Mouse (Mus musculus) heart, embryonic 16.5 days (tissue): ENCODE data around the gene Nup93. TPM values are rescaled to one million over a fixed set of nuclear protein-coding genes. Genes with fewer than 3 reads are reported as not detected.

ENCODE experiments used
- ATAC-seq: fragments of 200-750 bp; cut with Nextera tagmentation; replicated peaks from 2 replicates; pipeline ENCODE4 v1.8.0; 2017; ENCODE audit warnings: moderate number of reproducible peaks; ENCODE audit not compliant: insufficient read depth, low FRiP score; ENCODE audit errors: extremely low read depth
- H3K27ac ChIP-seq: fragments of 300-500 bp; sonication (generic); 2 replicates; pipeline ENCODE4 v1.5.1; 2014; ENCODE audit warnings: mild to moderate bottlenecking, low read length, control low read depth, moderate library complexity
- H3K27me3 ChIP-seq: fragments of 300-500 bp; sonication (generic); 2 replicates; pipeline ENCODE4 v1.6.1; 2014; ENCODE audit warnings: low read length, mixed read lengths; ENCODE audit not compliant: control insufficient read depth, insufficient read depth
- H3K36me3 ChIP-seq: fragments of 300-500 bp; sonication (generic); 2 replicates; pipeline ENCODE4 v1.6.1; 2014; ENCODE audit not compliant: control insufficient read depth, insufficient read depth
- H3K4me1 ChIP-seq: fragments of 300-500 bp; sonication (generic); 2 replicates; pipeline ENCODE4 v1.6.1; 2014; ENCODE audit warnings: low read length, mixed read lengths; ENCODE audit not compliant: control insufficient read depth, insufficient read depth
- H3K4me2 ChIP-seq: fragments of 300-500 bp; sonication (generic); 2 replicates; pipeline ENCODE4 v1.6.1; 2014; ENCODE audit warnings: low read depth, mild to moderate bottlenecking, control low read depth, low read length
- H3K4me3 ChIP-seq: fragments of 300-500 bp; sonication (generic); 2 replicates; pipeline ENCODE4 v1.5.1; 2014; ENCODE audit warnings: mild to moderate bottlenecking, control low read depth, low read length
- H3K9ac ChIP-seq: fragments of 300-500 bp; sonication (generic); 2 replicates; pipeline ENCODE4 v1.6.1; 2014; ENCODE audit warnings: low read length, control low read depth
- H3K9me3 ChIP-seq: fragments of 300-500 bp; sonication (generic); replicated peaks from 2 replicates; pipeline ENCODE4 v1.6.1; 2016; ENCODE audit warnings: low read length; ENCODE audit not compliant: control insufficient read depth
- WGBS: fragments of 180-500 bp; shearing (Covaris S2); extraction: QIAGEN DNeasy Blood & Tissue Kit; methylation state at CpG from one replicate; pipeline ENCODE4 v1.1.7; 2014; 5-methylcytosine and 5-hydroxymethylcytosine counted together
- polyA plus RNA-seq: library from polyadenylated mRNA; unstranded; fragments of >200 nt; fragmentation: Nextera tagmentation; extraction: Ambion mirVana; gene quantifications from 2 replicates; pipeline ENCODE4 v1.2.1, GENCODE M21; 2015

The Nup93 gene
- polyA plus RNA-seq, 1 experiment from 2014 or later = 60.3 TPM

DNA sequence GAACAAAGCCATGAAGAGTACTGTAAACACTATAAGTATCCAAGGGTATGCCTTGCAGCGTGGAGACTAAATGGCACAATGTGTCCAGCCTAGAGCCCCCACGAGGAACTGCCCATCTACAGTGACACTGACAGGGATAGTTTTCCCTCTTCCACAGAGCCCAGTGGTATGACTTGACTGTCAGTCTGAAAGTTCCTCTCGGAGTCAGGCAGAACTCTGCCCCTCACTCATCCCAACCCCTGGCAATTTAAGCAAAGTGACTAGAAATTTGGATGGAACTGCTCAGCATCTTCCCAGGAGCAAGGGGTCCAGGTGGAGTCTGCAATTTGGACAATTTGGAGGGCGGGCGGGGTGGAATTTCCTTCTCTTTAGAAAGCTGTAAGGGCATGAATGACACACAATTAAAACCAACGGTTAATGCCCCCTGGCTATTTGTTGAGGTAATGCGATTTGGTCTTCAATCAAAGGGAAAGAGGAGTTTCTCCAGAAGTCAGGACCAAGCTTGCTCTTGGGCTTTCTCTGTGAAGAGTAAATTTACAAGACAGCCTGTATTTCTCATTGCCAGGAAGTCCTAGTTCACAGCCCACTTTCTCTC is 39.6 kb upstream of the Nup93 start:
- Histone ChIP-seq H3K36me3 (no peaks in the 10 kb centered on the region), H3K9me3 (no peaks in the 10 kb centered on the region), H3K4me2 (no peak overlapping the region), H3K27ac (no peak overlapping the region), H3K4me1 (peaks cover 20% of the 10 kb centered on the region), H3K9ac (no peak overlapping the region), H3K27me3 (peaks cover 41% of the 10 kb centered on the region), H3K4me3 (no peak overlapping the region)
- WGBS = 43% methylated on average over 7 of the region's 7 CpGs
- no peak for ATAC-seq

DNA sequence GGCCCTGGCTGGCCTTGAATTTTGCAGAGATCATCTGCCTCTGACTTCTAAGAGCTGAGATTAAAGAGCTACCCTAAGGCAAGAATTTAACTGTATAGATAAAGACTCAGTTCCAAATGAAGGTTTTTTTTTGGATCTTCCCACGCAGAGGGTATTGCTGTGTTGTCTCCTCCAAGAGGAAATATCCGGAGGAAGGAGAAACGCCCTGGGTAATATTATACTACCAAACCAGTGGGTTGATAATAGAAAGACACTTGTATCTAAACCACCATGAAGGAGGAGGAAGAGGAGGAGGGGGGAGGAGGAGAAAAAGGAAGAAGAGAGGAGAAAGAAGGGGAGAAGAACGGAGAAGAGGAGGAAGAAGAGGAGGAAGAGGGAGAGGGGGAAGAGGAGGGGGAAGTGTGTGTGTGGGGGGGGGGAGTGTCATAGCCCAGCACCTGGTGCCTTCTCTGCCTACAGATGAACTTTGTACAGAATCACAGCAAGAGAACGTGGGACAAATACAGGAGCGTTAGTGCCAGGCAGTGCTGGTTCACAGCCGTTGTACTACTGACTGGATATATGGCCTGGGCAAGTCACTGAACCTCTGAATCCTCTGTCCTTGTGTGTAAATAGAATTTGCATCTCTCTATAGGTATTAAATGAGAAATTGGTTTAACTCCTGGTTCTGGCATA is 36.5 kb upstream of the Nup93 start:
- Histone ChIP-seq H3K4me2 (no peak overlapping the region; the same call in 1 of the 2 replicates), H3K4me1 (peaks cover 17% of the 10 kb centered on the region), H3K27me3 (peaks cover 23% of the 10 kb centered on the region), H3K4me3 (no peak overlapping the region), H3K9me3 (no peaks in the 10 kb centered on the region), H3K27ac (peak overlapping the region; percentile 95; the same call in 1 of the 2 replicates), H3K9ac (no peak overlapping the region), H3K36me3 (no peaks in the 10 kb centered on the region)
- ATAC-seq = no peak
- WGBS = 71% methylated on average over 7 of the region's 7 CpGs

DNA sequence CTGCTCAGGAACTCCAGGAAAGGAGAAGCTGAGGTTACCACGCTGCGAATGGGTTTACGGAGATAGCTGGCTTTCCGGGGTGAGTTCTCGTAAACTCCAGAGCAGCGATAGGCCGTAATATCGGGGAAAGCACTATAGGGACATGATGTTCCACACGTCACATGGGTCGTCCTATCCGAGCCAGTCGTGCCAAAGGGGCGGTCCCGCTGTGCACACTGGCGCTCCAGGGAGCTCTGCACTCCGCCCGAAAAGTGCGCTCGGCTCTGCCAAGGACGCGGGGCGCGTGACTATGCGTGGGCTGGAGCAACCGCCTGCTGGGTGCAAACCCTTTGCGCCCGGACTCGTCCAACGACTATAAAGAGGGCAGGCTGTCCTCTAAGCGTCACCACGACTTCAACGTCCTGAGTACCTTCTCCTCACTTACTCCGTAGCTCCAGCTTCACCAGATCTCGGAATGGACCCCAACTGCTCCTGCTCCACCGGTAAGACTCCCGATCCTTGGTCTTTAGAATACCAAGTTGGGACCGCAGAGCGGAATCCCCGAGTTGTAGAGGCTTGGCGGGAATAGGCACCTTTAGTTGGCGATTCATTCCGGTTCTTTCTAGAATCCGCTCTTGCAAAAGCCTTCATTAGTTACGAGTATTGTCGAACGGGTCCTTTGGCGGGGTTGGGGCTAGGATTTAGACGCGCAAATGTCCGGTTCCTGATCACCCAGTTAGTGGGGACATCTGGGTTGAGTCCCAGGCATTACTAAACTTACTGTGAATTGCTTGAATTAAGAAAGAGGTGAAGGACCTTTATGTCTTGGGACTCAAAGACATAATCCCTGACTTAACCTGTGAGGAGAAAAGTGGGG is 35.3 kb upstream of the Nup93 start, which contains the start of gene Mt1:
TSS of gene Mt1 (plus strand) at position 226 of the 856 bp plus-strand sequence.
- peak within 1 kb of the TSS; percentile 95 for H3K27ac ChIP-seq
- peaks cover 24% of the 10 kb centered on the region for H3K4me1 ChIP-seq
- H3K9ac ChIP-seq = peak within 1 kb of the TSS; percentile 89
- H3K9me3 ChIP-seq = no peaks in the 10 kb centered on the region
- H3K4me2 ChIP-seq = peak within 1 kb of the TSS; percentile 80
- peak within 1 kb of the TSS; percentile 72 for H3K4me3 ChIP-seq
- no peaks in the 10 kb centered on the region for H3K36me3 ChIP-seq
- under 1% methylated on average over 50 of the region's 50 CpGs for WGBS
- H3K27me3 ChIP-seq = peaks cover 22% of the 10 kb centered on the region
- peak; percentile 92 for ATAC-seq

DNA sequence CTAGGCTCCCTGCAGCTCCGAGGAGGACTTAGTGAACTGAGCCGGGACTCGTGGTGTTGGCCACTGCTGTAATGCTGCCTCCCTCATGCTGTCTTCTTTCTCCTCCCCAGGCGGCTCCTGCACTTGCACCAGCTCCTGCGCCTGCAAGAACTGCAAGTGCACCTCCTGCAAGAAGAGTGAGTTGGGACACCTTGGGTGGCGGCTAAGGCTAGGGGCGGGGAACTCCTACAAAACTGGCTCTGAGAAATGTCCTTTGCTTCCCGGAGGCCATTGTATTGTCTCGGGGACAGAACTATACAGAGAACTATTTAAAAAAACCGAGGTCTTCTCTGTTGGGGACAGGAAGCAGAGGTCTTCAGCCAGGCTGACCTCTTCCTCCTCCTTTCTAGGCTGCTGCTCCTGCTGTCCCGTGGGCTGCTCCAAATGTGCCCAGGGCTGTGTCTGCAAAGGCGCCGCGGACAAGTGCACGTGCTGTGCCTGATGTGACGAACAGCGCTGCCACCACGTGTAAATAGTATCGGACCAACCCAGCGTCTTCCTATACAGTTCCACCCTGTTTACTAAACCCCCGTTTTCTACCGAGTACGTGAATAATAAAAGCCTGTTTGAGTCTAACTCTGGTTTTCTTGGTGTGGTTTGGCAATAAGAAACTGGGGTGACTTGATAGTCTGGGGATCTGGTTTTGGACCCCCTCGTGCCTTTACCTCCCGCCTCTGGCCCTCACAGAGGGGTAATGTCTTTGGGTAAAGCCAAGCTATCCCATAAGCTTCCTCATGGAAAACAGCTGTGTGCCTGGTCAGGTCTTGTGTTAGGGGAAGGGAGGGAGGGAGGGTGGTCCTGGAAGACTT is 34.4 kb upstream of the Nup93 start:
- Histone ChIP-seq H3K27me3 (peaks cover 22% of the 10 kb centered on the region), H3K4me1 (peaks cover 24% of the 10 kb centered on the region), H3K9ac (peak overlapping the region; percentile 89), H3K9me3 (no peaks in the 10 kb centered on the region), H3K36me3 (no peaks in the 10 kb centered on the region), H3K27ac (peak overlapping the region; percentile 95), H3K4me3 (peak overlapping the region; percentile 72), H3K4me2 (peak overlapping the region; percentile 80)
- ATAC-seq = no peak
- WGBS = 8% methylated on average over 25 of the region's 25 CpGs

DNA sequence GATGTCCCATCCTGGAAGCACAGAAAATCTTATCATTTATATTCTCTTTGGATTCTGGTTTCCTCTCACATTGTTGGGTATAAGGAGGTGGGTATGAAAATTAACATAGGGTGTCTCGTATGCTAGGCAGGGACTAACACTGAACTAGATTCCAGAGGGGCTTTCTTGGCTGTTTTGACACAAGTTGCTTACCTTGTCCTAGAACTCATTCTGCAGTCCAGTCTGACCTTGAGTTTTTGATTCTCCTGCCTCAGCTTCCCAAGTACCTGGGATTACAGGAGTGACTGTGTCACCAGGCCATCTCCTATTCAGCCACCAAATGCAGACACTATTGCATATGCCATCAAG is 33.8 kb upstream of the Nup93 start:
- Histone ChIP-seq H3K9ac (peak overlapping the region; percentile 89), H3K27ac (peak overlapping the region; percentile 95)
- WGBS = 88% methylated on average over 1 of the region's 1 CpGs

DNA sequence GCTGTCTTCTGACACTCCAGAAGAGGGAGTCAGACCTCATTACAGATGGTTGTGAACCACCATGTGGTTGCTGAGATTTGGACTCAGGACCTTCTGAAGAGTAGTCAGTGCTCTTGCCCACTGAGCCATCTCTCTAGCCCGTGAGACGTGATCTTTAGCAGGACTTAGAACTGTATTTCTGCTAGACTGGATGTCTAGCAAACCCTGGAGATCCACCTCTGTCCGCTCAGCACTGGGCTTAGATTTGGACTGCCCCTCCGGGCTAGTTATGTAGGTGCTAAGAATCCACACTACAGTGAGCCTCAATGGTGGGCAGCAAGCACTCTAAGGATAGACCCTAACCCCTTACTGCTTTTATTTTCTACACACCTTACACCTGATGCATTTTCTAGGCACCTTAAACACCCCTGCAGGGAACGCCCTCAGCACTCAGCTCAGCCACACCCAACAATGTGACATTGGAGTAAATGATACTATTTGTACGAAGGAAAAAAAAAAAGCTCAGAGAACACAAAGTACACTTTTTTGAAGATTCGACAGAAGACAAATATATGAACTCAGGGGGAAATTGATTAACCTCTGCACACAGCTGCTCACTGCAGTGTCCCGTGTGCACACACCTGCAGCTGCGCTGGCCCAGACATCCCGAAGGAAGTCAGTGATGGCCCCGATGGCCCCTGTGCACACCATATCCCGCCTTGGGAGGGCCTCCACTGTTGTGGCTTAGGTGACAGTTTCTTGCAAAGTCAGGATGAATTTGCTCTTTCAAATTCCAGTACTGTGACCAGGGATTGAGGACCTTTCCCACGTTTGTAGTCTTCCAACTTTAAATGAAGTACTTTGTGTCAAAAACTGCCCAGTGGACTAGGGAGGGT is 32.1 kb upstream of the Nup93 start:
- H3K4me3 ChIP-seq = peak overlapping the region; percentile 48
- no peaks in the 10 kb centered on the region for H3K9me3 ChIP-seq
- H3K36me3 ChIP-seq = no peaks in the 10 kb centered on the region
- peak overlapping the region; percentile 61 for H3K9ac ChIP-seq
- H3K27me3 ChIP-seq = peaks cover 11% of the 10 kb centered on the region; the same call in 1 of the 2 replicates
- ATAC-seq = no peak
- H3K4me1 ChIP-seq = peaks cover 27% of the 10 kb centered on the region
- H3K27ac ChIP-seq = 0 out of 2 replicates have a peak overlapping the region, but pooled peaks have one; percentile 38
- peak overlapping the region; percentile 61 for H3K4me2 ChIP-seq
- WGBS = 71% methylated on average over 13 of the region's 13 CpGs

More for the DNA sequence above, 33.8 kb upstream of the Nup93 start:
- Histone ChIP-seq H3K27me3 (peaks cover 19% of the 10 kb centered on the region), H3K4me1 (peaks cover 24% of the 10 kb centered on the region), H3K4me2 (peak overlapping the region; percentile 80), H3K36me3 (no peaks in the 10 kb centered on the region), H3K9me3 (no peaks in the 10 kb centered on the region), H3K4me3 (peak overlapping the region; percentile 72)
- no peak for ATAC-seq

DNA sequence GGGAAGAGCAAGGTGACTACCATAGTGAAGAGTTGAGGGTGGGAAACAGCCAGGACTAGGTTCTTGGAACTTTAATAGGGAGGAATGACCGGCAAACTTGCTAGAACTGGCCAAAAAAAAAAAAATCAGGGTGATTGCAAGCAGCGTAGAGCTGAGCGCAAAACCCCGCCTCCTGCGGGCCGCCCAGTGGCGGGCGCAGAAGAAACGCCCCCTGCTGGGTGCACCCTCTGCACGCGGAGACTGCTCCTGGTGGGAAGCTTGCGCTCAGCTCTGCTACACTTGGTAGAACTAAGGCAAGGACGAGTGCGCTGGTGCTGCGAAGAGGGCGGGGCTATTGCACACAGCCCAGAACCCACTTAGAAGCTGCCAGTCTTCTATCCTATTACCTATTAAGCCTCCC is 31.2 kb upstream of the Nup93 start:
- no peaks in the 10 kb centered on the region for H3K36me3 ChIP-seq
- H3K27ac ChIP-seq = peak overlapping the region; percentile 38
- peak overlapping the region; percentile 61 for H3K9ac ChIP-seq
- no peaks in the 10 kb centered on the region for H3K9me3 ChIP-seq
- ATAC-seq = peak; percentile 79
- H3K27me3 ChIP-seq = peaks cover 11% of the 10 kb centered on the region; the same call in 1 of the 2 replicates
- peak overlapping the region; percentile 48 for H3K4me3 ChIP-seq
- peak overlapping the region; percentile 61 for H3K4me2 ChIP-seq
- peaks cover 27% of the 10 kb centered on the region for H3K4me1 ChIP-seq
- 0% methylated on average over 16 of the region's 16 CpGs for WGBS
